Comparison of ENCODE assay signal across 11 mouse cellular contexts in genomic region chr3:152114222-152114621, GRCm38 (mm10). TPM values are rescaled to one million over a fixed set of nuclear protein-coding genes. Genes with fewer than 3 reads are reported as not detected.
DNase-seq lines count a peak whose midpoint lies in the region; ATAC-seq and TF ChIP-seq lines count a peak whose summit lies in the region.
"Had no signal": no experiment of that assay in that cellular context is flagged by ENCODE, and none has a peak within 500 bp of the region (broad histone marks: within the 10 kb centered on the region; RNA-seq: fewer than 3 reads in every experiment).

No protein-coding gene starts in this region.

- H3K4me1 ChIP-seq in intestine, embryonic 14.5 days (replicated peaks; ENCODE audit: control insufficient read depth, insufficient read depth, low read length), result peaks cover 15% of the 10 kb centered on the region; the same call in 1 of the 2 replicates
- peaks cover 6% of the 10 kb centered on the region for H3K4me1 ChIP-seq in intestine, embryonic 15.5 days (replicated peaks)
- peaks cover 29% of the 10 kb centered on the region for H3K4me1 ChIP-seq in bone marrow macrophage, adult 2 months (ENCODE audit: control insufficient read depth, insufficient read depth, low read length)
- H3K4me1 ChIP-seq in liver, embryonic 13.5 days (replicated peaks), result peaks cover 53% of the 10 kb centered on the region
- peaks cover 8% of the 10 kb centered on the region for H3K4me1 ChIP-seq in midbrain, embryonic 10.5 days

- ATAC-seq in intestine, embryonic 14.5 days (replicated peaks; ENCODE audit: low FRiP score, low TSS enrichment, low read depth), result no peak
- ATAC-seq in intestine, embryonic 15.5 days, result no peak
- no peak for ATAC-seq in liver, embryonic 13.5 days (ENCODE audit: low read depth)
- no peak for ATAC-seq in megakaryocyte progenitor cell, adult 5-6 weeks (replicated peaks; ENCODE audit: poor library complexity)

- no peak for TF ChIP-seq CTCF in bone marrow macrophage, adult 2 months (IDR thresholded peaks at IDR 0.05; ENCODE audit: low read depth, low read length)

- DNase-seq in intestine, embryonic 14.5 days (ENCODE audit: low spot score), result no peak
- DNase-seq in MEL-GATA-1-ER (ENCODE audit: extremely low read depth, low read depth), result peak; percentile 26
- no peak for DNase-seq in liver, embryonic 13.5 days
- DNase-seq in midbrain, embryonic 10.5 days (ENCODE audit: low spot score), result no peak
- DNase-seq in testis, postnatal 10 days (ENCODE audit: low spot score), result no peak
- DNase-seq: right cerebral cortex, postnatal 4 days had no signal

- no peaks in the 10 kb centered on the region for H3K9me3 ChIP-seq in intestine, embryonic 14.5 days (ENCODE audit: control insufficient read depth, low read length)
- no peaks in the 10 kb centered on the region for H3K9me3 ChIP-seq in intestine, embryonic 15.5 days
- H3K9me3 ChIP-seq in liver, embryonic 13.5 days (replicated peaks), result no peaks in the 10 kb centered on the region
- H3K9me3 ChIP-seq in midbrain, embryonic 10.5 days (replicated peaks), result no peaks in the 10 kb centered on the region
- H3K9me3 ChIP-seq: forebrain, embryonic 13.5 days had no signal

- H3K36me3 ChIP-seq in intestine, embryonic 14.5 days (ENCODE audit: control insufficient read depth, insufficient read depth, low read length), result no peaks in the 10 kb centered on the region
- no peaks in the 10 kb centered on the region for H3K36me3 ChIP-seq in intestine, embryonic 15.5 days
- H3K36me3 ChIP-seq in liver, embryonic 13.5 days, result no peaks in the 10 kb centered on the region
- no peaks in the 10 kb centered on the region for H3K36me3 ChIP-seq in midbrain, embryonic 10.5 days

- no peaks in the 10 kb centered on the region for H3K27me3 ChIP-seq in intestine, embryonic 14.5 days (replicated peaks; ENCODE audit: control insufficient read depth, insufficient read depth, low read length)
- H3K27me3 ChIP-seq in intestine, embryonic 15.5 days (replicated peaks), result no peaks in the 10 kb centered on the region
- peaks cover 17% of the 10 kb centered on the region for H3K27me3 ChIP-seq in liver, embryonic 13.5 days
- peaks cover 13% of the 10 kb centered on the region; the same call in 1 of the 2 replicates for H3K27me3 ChIP-seq in midbrain, embryonic 10.5 days (ENCODE audit: low read depth, poor library complexity, severe bottlenecking)

- H3K27ac ChIP-seq in intestine, embryonic 14.5 days (ENCODE audit: low read depth), result 0 out of 2 replicates have a peak overlapping the region, but pooled peaks have one; percentile 38
- no peak overlapping the region for H3K27ac ChIP-seq in intestine, embryonic 15.5 days
- 0 out of 2 replicates have a peak overlapping the region, but pooled peaks have one; percentile 38 for H3K27ac ChIP-seq in bone marrow macrophage, adult 2 months (ENCODE audit: insufficient read depth, low read depth, low read length)
- peak overlapping the region; percentile 91 for H3K27ac ChIP-seq in liver, embryonic 13.5 days
- H3K27ac ChIP-seq in midbrain, embryonic 10.5 days (replicated peaks), result no peak overlapping the region
- H3K27ac ChIP-seq: forebrain, embryonic 13.5 days had no signal

- H3K9ac ChIP-seq in intestine, embryonic 14.5 days (ENCODE audit: low read length), result no peak overlapping the region
- H3K9ac ChIP-seq in intestine, embryonic 15.5 days, result no peak overlapping the region
- H3K9ac ChIP-seq in liver, embryonic 13.5 days, result peak overlapping the region; percentile 60
- H3K9ac ChIP-seq: forebrain, embryonic 13.5 days had no signal

- WGBS in intestine, embryonic 14.5 days, result 43% methylated on average over 4 of the region's 4 CpGs
- WGBS in intestine, embryonic 15.5 days, result 50% methylated on average over 4 of the region's 4 CpGs
- WGBS in liver, embryonic 13.5 days (ENCODE audit: insufficient replicate concordance), result 59% methylated on average over 4 of the region's 4 CpGs
- 69% methylated on average over 4 of the region's 4 CpGs for WGBS in midbrain, embryonic 10.5 days

- TF ChIP-seq POLR2A in bone marrow macrophage, adult 2 months (IDR thresholded peaks at IDR 0.05; ENCODE audit: borderline replicate concordance, low read depth, low read length), result no peak

- no peak overlapping the region for H3K4me2 ChIP-seq in intestine, embryonic 14.5 days (ENCODE audit: low read length)
- no peak overlapping the region; the same call in 1 of the 2 replicates for H3K4me2 ChIP-seq in intestine, embryonic 15.5 days (replicated peaks)
- H3K4me2 ChIP-seq in liver, embryonic 13.5 days, result peak overlapping the region; percentile 58
- H3K4me2 ChIP-seq: forebrain, embryonic 13.5 days had no signal

- H3K4me3 ChIP-seq in intestine, embryonic 14.5 days (ENCODE audit: low read depth, low read length), result no peak overlapping the region
- no peak overlapping the region for H3K4me3 ChIP-seq in intestine, embryonic 15.5 days (replicated peaks)
- H3K4me3 ChIP-seq in bone marrow macrophage, adult 2 months (ENCODE audit: insufficient read depth, low read length), result no peak overlapping the region
- H3K4me3 ChIP-seq in liver, embryonic 13.5 days (replicated peaks), result peak overlapping the region; percentile 21
- no peak overlapping the region for H3K4me3 ChIP-seq in midbrain, embryonic 10.5 days
- H3K4me3 ChIP-seq: forebrain, embryonic 13.5 days had no signal

RNA-seq across cellular contexts. Expression of gene Gipc2, which starts 51.8 kb away (rescaled TPM):
- 96.5 and 103 TPM in 2 replicates for polyA plus RNA-seq in intestine, embryonic 14.5 days (2014; fragmentation: Nextera tagmentation; extraction: Ambion mirVana)
- polyA plus RNA-seq in intestine, embryonic 15.5 days (2015; fragmentation: Nextera tagmentation; extraction: Ambion mirVana), result 171 and 172 TPM in 2 replicates
- polyA plus RNA-seq in bone marrow macrophage, adult 2 months (2012; ENCODE audit: insufficient read depth, insufficient read length, missing spikeins), result 1.2 TPM in 1 of 2 replicates, not detected in the other
- polyA plus RNA-seq in liver, embryonic 13.5 days (2015; fragmentation: Nextera tagmentation; extraction: Ambion mirVana), result 12.3 and 21.0 TPM in 2 replicates
- polyA plus RNA-seq in midbrain, embryonic 10.5 days (2016; fragmentation: Nextera tagmentation; extraction: Ambion mirVana), result 0.95 and 1.5 TPM in 2 replicates
- 0.22 TPM in 1 of 2 replicates, not detected in the other for total RNA-seq in megakaryocyte progenitor cell, adult 5-6 weeks (2015)
- not detected in 2 replicates for total RNA-seq in megakaryocyte progenitor cell, adult 5-6 weeks (2017)
- total RNA-seq: neutrophil, adult 5-6 weeks had no signal

Comparison
In these comparisons a context has a peak if more than half of its experiments do, and no peak if none do; other contexts are left out.
1. H3K27ac ChIP-seq: peak in intestine, embryonic 14.5 days (single experiment), bone marrow macrophage, adult 2 months (single experiment) and liver, embryonic 13.5 days (single experiment); none in intestine, embryonic 15.5 days (single experiment) and midbrain, embryonic 10.5 days (single experiment).